Mouse (Mus musculus) left cerebral cortex, postnatal 36 days (tissue): ENCODE measurements at regions not wholly inside any gene's neighbourhood (a gene's known extent, or its start where the extent isn't known, plus 50 kb on each side); places are given as distances from the start of the nearest gene placed in this dataset.
A peak's percentile ranks its signal among the peaks of the same experiment; 100 is the strongest.

Experiments
- DNase-seq, 2 experiments: peaks; one replicate each; pipeline ENCODE4 v3.0.0; 2021 to 2022; ENCODE audit warnings: low spot score in 2 of 2, mixed read lengths in 1 of 2
- intact Hi-C: fragments of 180-260 bp; cut with DNase I; formaldehyde crosslinking; loops from one replicate; pipeline ENCODE4 v1.15.1; 2025

GRCm38 (mm10) chr5:29142957-29143356, 52.8 kb upstream of the Rnf32 start:
- no peak for DNase-seq
- intact Hi-C loops = no loop called here

- intact Hi-C loops = no loop called here
Measured at GRCm38 (mm10) chr5:29142502-29142901, 53.3 kb upstream of the Rnf32 start.

DNA sequence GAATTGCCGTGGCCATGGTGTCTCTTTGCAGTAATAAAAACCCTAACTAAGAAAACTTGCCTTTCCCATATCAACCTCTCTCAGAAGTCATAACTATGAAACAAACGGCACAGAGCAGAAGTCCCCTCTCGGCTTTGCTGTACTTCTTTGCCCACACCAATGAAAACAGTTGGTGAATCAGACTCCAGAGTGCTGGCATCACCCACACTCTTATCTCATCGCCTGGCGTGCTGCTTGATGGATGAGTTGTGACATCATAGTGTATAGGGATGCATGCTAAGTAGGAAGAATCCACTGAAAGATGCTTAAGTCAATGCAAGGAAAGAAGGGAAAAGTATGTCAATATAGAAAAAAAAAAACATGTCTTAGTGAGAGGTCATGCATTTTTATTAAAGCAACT, 58.3 kb upstream of the Rnf32 start:
- no peak for DNase-seq
- intact Hi-C loops = no loop called here

More at GRCm38 (mm10) chr5:29142502-29142901, 53.3 kb upstream of the Rnf32 start:
- no peak for DNase-seq

DNA sequence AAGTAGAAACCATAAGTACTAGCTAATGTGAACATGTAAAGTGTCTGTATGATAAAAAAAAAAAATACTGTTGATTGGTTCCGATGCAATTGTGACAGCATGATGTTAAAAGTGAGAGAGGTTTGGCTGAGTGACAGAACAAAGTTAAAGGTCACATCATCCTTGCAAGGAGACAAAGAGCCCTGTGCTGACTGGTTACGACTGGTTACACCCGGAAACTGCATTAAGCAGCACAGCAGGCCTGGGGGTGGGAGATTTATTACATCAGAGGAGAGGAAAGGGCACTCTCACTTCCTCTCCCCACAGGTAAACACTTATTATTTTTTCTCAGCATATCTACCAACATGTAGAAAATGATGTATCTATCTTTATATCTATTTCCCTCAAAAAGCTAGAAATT, 63.5 kb upstream of the Rnf32 start:
- intact Hi-C loops = no loop called here
- DNase-seq = no peak

GRCm38 (mm10) chr5:29131762-29132161, 64.0 kb upstream of the Rnf32 start:
- intact Hi-C loops = no loop called here
- no peak for DNase-seq

GRCm38 (mm10) chr5:29129724-29130123, 66.1 kb upstream of the Rnf32 start:
- intact Hi-C loops = no loop called here
- no peak for DNase-seq

- DNase-seq = no peak
- intact Hi-C loops = no loop called here
Measured at GRCm38 (mm10) chr5:29116942-29117341, 78.8 kb upstream of the Rnf32 start.

DNA sequence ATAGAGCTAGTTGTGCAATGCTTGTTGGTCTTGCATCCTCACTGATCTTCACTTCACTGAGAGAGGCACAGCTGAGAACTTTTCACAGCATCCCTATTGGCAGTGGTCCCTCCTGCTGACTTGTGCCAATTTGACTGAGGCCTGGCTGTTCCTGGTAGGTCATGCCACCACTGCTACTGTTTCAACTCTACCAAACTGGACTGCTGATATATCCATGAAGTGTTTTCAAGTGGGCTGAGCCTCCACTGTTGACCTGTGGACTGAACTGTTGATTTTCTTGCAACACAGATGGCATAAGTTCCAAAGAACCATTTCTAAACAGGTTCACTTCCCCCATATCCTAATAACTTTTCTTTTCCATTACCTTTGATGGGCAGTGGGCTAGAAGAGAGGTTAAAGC, 83.3 kb upstream of the Rnf32 start:
- intact Hi-C loops = no loop called here
- no peak for DNase-seq

DNA sequence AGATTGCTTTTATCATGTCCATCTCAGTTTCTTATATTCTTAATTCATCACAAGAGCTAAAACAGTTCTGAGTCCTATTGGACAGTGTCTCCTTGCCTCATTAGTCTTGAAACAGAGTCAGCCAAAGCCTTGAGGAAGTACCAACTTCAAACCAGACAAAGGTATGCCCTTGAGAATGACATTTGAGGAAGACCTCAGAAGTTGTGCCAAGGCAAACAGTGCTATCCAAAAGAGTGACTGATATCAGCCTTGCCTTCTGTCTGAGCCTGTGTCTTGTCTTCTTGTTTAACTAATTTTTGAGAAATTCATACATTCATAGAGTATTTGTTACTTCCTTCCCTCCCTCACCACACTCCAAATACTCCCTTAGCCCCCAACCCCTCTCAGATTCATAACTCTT, 88.5 kb upstream of the Rnf32 start:
- DNase-seq = no peak
- intact Hi-C loops = no loop called here

DNA sequence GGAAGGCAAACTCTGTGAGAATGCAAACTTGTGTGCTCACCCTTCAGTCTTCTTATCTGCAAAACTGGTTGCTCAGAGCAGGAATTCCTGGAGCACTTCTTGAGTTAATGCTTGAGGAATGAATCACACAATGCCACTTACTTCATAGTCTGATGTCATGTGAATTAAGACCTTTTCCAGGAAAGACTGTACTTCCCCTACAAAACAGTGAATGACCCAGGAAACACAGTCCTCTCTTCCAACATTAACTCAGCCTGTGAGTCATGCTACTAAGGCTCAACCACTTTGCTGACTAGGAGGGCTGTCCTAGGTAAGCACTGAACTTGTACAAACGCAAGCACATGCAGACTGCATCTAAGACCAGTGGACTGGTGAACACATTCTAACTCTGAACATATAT, 112.5 kb upstream of the Rnf32 start:
- no peak for DNase-seq
- intact Hi-C loops = no loop called here

DNA sequence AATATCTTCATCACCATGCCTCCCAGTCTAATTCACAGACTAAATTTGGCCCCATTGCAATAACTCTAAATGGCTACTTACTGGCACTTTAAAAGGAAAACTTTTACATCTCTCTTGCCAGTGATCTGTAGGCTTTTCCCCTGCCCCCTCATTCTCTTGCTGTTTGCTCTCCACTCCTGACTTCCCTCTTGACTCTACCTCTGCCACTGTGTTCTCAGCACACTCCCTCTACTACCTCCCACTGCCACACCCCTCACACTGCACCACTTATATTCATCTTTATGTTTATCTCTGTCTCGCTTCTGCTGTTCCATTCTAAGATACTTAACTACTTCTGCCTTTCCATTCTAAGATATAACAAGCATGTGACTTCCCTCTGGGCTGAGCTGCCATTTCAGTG, 141.4 kb upstream of the Rnf32 start:
- intact Hi-C loops = no loop called here
- DNase-seq = no peak

GRCm38 (mm10) chr5:29036636-29037035, 159.2 kb upstream of the Rnf32 start:
- peak; percentile 23 to 35 for DNase-seq
- intact Hi-C loops = loop anchor here (2.0 to 10.0 kb wide), 2 partner anchors 238 to 568 kb away; no protein-coding TSS in a partner anchor

DNA sequence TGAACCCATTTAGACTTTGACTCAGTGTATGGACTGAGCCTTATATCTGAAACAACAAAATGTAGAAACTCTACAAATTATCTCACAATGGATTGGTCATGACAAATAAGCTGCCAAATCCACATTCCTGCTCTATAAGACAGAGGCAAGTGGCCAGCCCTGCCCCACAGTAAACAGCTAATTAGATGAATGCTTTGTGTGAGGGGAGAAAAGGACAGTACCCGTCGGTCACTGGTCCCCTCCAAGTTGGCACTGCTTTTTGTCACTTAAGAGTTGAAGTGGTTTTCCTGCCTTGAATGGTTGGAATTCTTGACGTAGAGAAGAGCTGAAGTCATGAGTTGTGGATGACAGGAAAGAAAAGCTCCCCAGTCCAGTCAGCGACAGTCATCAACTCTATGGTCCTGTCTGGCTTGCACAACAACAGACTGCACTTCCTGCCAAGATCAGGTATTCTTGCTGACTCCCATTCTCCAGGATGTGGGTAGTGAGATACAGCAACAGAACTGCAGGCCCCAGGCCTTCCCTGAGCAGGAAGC, 162.3 kb upstream of the Rnf32 start:
- DNase-seq = no peak
- intact Hi-C loops = loop anchor here (10.0 kb wide), 1 partner anchor 241 kb away; no protein-coding TSS in a partner anchor

- DNase-seq = no peak
- intact Hi-C loops = loop anchor here (10.0 kb wide), 1 partner anchor 244 kb away; no protein-coding TSS in a partner anchor
Measured at GRCm38 (mm10) chr5:29030525-29030924, 165.3 kb upstream of the Rnf32 start.

- no peak for DNase-seq
- intact Hi-C loops = loop anchor here (2.0 to 10.0 kb wide), 2 partner anchors 245 to 563 kb away; partner anchors contain the start of gene Shh
Measured at GRCm38 (mm10) chr5:29029957-29030356, 165.8 kb upstream of the Rnf32 start.

GRCm38 (mm10) chr5:29025045-29025444, 170.7 kb upstream of the Rnf32 start:
- intact Hi-C loops = no loop called here
- DNase-seq = no peak

DNA sequence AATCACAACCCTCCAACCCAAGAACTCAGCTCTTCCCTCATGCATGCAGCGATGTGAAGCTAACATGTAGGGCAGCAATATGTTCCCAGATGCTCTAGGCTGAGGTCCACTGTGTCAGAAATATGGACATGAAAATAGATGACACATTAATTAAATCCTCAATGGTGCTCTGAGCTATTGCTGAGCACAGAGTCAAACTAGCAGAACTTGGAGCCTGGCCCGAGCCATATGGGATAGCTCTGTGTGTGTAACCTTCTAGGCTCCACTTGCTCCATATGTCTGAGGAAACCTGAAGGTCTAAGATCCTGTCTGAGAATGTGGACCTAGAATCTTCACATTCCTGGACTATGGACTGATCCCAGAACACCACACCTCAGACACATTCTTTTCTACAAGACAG, 203.0 kb upstream of the Rnf32 start:
- DNase-seq = no peak
- intact Hi-C loops = no loop called here

DNA sequence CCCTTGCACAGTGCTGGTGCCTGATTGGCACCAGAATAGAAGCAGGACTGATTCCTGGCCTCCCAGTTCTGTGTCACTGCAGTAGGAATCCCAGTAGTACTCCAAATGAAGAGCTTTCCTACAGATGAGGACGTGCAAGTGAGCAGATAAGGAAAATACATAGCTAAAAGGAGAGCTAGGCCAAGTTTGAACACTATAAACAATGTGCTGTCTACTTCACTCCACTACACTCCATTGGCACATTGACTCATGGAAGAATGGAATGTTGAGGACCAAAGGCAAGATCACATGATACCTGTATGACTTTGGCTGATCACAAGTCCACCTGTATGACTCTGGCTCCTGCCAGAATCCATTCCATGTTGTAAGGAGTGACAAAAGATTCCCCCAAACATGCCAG, 215.9 kb upstream of the Rnf32 start:
- DNase-seq = no peak
- intact Hi-C loops = no loop called here

- intact Hi-C loops = no loop called here
- DNase-seq = no peak
Measured at GRCm38 (mm10) chr5:28970404-28970803, 225.4 kb upstream of the Rnf32 start.

DNA sequence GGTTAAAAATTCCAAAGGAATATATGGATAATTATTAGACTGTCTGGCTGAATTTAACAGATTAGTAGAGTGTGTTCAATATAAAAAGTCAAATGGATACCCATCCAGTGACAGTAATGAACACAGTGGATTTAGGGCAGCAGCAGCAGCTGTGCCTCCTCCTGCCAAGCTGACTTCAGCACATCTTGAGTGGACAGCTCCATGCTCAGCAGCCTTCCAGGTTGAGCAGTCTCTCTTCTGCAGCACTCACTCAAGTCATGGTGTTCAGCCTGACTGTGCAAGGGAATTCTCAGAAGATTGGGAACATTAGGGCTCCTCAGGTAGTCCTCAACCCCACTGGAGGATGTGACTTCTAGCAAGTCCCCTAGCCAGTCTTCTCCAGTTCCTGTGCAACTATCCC, 240.8 kb upstream of the Rnf32 start:
- DNase-seq = no peak
- intact Hi-C loops = no loop called here

DNA sequence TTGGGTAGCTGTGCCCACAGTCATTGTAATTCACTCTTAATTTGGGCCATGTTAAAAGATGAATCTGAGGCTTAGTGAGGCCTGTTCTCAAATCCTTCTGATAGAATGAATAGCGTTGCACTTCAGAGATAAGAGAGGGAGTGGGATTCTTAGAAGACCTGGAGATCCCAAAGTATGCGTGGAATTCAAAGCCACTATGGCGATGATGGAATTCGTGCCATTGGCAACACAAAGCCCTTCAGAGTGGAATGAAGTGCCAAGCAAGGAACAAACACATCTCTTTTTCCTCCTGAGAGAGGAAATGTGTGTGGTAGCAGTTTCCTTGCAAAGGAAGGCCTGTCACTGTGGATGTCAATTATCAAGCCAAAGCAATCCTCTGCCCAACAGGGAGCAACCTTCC, 248.3 kb upstream of the Rnf32 start:
- intact Hi-C loops = no loop called here
- no peak for DNase-seq
